Mouse (Mus musculus): ENCODE results near the gene Ctnnal1.

DNA sequence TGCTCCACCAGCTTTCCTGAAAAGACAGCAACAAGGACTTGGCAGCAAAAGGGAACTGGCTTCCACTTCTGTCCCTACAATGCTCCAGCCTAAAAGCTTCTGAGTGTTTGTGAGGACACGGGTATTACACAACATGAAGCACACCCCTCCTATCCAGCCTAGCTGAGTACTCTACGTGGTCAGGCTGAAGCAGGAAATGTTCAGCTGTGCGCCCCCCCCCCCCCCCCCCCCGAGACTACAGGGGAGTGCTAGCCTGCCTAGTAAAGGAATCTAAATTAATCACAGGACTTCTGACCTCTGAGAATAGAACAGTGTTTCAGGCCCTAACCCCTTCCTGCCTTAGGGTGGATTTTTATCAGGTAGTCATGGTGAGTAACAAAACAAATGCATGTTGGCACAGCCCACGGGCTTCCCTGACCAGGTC is 97.1 kb downstream of the Ctnnal1 start:
- TF ChIP-seq POLR2A (IDR thresholded peaks at IDR 0.05; ENCODE audit: low read depth, low read length), result no peak
- TF ChIP-seq CTCF (conservative IDR thresholded peaks at IDR 0.05 in 1 of 2, IDR thresholded peaks at IDR 0.05 in 1 of 2; ENCODE audit: low read depth in 2 of 2, low read length in 2 of 2), result no peak
- TF ChIP-seq TCF12 (IDR thresholded peaks at IDR 0.05; ENCODE audit: low read depth, low read length), result no peak
- TF ChIP-seq EP300 (IDR thresholded peaks at IDR 0.05; ENCODE audit: low read length), result no peak
- no peak for TF ChIP-seq USF1 (IDR thresholded peaks at IDR 0.05; ENCODE audit: low read depth, low read length)
- TF ChIP-seq MAX (IDR thresholded peaks at IDR 0.05; ENCODE audit: low read length), result no peak
- no peak for TF ChIP-seq ZKSCAN1 (IDR thresholded peaks at IDR 0.05; ENCODE audit: borderline replicate concordance, low read depth, low read length)
- TF ChIP-seq ZC3H11A (IDR thresholded peaks at IDR 0.05; ENCODE audit: low read depth, low read length), result no peak
- no peak for TF ChIP-seq MXI1 (IDR thresholded peaks at IDR 0.05; ENCODE audit: low read depth, low read length)
- no peak for TF ChIP-seq NELFE (IDR thresholded peaks at IDR 0.05; ENCODE audit: low read depth, low read length)
- no peak for TF ChIP-seq HCFC1 (IDR thresholded peaks at IDR 0.05; ENCODE audit: low read depth, low read length)
- TF ChIP-seq POLR2AphosphoS2 (IDR thresholded peaks at IDR 0.05; ENCODE audit: low read depth, low read length), result no peak
